Mouse (Mus musculus): ENCODE measurements around the gene Gpr146.
A peak's percentile ranks its signal among the peaks of the same experiment; 100 is the strongest.
"Not testable (repeated sequence)": the region's sequence is repeated elsewhere in the genome, so short reads cannot be mapped to it uniquely, and the experiment has no call there.

The Gpr146 gene

DNA sequence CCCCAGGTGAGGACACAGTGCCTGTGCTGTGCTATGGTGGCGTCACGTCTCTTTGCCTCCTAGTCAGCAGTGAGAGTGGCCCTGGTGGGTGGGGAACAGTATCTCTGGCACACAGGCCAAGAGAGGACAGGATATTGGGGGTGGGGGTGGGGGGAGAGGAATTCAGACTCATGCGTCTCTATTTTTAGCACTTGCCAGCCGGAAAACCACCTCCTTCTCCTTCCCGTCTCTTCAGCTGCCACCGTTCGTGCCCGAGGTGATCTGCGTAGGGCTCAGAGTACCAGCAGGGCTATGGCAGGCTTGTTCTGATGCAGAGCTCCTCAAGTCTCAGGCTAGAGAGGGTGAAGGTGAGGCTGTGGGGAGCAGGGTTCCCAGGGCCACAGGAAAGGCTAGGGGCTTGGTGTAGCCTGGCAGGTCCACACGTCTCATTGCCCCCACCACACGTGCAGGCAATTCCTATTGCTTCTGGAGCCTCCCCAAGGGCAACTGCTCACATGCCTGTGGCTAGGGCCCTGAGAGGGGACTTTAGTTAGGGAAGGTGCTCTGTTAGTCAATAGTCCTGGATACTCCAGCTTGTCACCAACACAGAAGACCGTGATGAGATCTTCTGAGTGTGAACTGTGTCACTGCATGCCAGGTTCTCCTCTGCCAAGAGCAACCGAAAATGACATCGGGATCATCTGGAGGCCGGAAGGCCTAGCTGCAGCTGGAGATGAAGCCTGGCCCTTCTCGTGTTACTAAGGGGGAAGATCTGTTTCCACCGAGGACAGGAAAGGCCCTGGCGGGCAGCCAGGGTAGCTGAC is at the start of gene Gpr146:
Gene Gpr146 (plus strand): TSS at position 230 of the 803 bp plus-strand sequence.
- DNase-seq = peak; percentile 59

DNA sequence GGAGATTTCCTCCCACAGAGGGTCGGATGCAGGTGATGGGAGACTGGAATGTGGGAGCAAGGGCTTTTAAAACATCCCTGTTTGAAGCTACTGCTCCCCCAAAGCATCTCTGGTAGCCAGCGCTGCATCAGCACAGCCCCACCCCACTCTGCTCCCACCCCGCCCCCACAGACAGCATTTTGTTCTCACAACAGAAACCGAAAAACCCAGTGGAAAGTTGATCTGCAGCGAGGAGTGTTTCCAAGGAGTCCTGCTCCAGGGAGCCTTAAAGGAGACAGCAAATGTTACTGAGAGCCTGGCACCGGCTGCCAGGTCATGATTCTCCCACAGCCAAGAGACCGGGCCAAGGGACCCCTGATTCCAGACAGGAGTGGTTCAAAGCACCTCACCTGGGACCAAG is 46.7 kb upstream of the Gpr146 start:
- no peak for DNase-seq

DNA sequence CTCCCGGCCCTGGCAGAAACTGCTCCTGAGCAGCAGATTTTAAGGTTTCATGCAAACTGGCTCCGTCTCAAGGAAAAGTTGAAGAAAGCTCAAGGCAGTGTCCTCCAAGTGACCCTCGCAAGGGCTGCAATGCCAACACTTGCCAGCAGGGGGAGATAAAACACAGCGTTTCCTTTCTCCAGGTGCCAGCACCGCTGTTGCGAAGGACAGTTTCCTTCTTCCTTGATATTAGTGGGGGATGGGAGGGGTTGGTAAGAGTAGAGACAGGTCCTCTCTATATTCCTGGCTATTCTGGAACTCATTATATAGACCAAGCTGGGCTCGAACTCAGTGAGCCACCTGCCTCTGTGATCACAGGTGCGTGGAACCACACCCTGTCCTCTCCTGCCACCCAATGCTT is 45.8 kb upstream of the Gpr146 start:
- DNase-seq = peak; percentile 72

DNA sequence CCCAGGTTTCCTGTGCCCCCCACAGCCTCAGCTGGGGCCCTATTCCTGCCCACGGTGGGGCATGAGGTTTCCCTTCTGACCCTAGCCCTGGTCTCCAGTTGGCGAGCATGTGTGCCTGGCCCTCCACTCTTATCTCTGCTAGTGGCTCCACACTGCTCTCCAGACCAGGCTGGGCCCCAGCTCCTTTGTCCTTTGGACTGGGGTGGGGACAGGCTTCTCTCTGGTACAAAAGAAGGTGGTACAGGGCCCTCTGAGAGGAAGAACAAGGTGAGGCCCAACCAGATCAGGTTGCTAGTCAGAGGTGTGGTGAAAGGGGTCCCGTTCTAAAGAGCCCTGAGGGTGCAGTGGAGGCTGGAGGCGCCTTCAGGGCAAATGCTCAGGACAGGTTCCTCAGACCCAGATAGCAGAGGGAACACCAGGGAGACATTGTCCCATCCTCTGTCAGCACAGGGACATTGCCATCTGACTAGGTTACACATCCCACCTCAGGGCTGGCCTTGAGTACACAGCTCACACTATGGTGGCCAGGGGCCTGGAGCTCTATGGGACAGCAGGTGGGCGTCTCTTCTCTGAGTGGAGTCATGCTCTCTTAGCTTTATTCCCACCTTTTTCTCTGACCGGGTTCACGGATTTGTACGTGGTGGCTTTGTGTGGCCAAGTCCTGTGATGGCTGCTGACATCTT is 44.8 kb upstream of the Gpr146 start:
- DNase-seq = no peak

DNA sequence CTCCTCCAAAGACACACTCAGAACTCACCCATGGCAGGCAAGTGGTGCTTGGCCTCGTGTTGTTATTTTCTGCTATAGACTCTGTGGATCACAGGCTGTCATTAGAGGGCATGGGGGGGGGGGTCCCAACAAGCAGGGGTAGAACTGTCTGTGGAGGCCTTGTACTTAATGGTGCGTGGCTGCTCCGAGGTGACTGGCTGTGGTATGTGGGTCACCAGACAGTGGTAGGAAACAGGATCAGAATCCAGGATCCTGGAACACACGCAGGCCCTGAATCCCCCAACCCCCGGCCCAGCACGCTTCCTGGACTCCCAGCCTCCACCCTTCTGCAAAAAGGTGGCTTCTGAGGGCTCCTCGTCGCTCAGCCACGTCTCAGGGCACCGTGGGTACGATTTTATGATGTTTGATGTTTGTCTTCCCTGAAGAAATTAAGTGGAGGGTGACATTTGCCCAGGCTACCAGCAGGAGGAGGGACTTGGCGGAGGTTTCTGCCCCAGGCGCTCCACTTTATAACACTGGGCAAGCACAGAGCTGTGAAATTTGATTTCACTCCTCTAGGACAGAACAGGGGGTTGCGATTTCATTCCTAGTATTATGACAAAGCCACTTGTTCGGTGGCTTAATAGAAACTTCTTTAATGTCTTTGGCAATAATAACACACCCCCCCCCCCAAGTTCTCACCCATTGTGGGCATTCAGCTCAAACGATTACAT is 44.0 kb upstream of the Gpr146 start:
- no peak for DNase-seq

DNA sequence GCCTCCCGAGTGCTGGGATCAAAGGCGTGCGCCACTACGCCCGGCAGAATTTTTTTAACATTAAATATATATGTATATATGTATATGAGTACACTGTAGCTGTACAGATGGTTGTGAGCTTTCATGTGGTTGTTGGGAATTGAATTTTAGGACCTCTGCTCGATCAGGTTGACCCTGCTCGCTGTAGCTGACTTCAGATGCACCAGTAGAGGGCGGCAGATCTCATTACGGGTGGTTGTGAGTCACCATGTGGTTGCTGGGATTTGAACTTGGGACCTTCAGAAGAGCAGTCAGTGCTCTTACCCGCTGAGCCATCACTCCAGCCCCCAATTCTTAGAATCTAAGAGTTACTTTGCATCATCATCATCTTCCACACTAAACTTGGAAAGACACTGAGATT is 43.1 kb upstream of the Gpr146 start:
- not testable (repeated sequence) for DNase-seq

DNA sequence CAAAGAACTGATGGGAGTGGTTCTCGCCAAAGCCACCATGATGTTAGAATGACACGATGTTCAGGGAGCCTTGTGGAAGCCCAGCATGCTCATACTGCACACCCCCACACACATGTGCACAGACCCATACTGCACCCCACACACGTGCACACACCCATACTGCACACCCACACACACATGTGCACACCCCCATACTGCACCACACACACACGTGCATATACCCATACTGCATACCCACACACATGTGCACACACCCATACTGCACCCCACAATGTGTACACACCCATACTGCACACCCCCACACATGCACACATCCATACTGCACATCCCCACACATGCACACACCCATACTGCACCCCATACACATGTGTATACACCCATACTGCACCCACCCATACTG is 41.9 kb upstream of the Gpr146 start:
- no peak for DNase-seq

DNA sequence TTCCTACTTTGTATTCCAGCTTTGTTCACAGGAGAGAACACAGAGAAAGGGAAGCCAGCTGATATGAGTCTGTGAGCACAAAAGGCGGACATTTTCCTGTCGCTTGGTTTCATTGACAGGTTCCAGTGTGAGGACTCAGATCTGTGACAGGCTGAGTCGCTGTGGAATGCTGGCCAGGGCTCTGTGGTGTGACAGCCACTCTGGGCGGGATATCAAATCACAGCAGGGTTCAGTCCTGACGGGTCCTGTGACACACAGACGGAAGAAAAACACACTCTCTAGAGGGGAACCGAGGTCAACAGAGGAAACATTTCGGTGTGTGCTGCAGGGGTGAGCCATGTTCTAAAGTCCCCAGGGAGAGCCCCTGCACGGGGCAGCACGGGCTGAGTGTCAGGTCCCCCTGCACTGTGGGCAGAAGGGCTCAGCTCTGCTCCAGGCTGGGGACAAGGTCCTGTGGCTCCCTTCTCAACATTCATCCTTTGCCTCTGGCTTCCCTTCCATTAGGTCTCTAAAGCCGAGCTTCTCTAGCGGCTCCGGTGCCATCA is 39.6 kb upstream of the Gpr146 start:
- no peak for DNase-seq

DNA sequence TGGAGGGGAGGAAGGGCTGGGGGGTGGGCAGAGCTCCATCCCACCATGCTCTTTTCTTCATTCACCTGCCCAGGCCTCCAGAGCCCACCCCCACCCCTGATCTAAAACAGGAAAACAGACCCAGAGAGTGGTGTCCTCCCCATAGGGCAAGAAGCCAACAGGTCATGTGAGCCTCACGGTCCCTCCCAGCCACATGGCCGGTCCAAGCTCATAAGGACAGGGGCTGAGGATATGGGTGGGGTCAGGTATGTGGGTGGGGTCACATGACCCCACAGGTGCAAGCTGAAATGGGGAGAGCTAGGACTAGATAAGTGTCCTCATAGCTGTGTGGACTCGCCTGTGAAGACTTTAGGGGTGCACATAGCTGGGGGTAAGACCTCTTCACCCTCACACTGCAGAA is 39.1 kb upstream of the Gpr146 start:
- DNase-seq = no peak

DNA sequence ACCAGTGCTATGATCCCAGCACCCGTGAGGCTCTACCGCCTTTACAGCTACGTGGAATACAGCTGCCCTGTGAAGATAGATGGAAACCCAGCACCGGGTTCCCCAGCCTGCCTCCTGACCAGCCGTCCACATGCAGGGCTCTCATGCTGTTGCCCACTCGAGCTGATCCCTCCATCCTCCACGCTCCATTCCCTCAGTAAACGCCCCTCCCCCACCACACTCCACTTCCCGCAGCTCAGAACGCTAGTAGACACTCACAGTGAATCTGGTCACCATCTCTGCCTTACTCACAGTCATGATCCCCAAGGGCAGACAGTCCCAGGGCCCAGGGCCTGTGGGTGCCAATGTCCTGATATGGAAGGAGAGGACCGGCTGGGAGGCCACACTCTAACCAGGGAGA is 38.6 kb upstream of the Gpr146 start:
- DNase-seq = no peak

DNA sequence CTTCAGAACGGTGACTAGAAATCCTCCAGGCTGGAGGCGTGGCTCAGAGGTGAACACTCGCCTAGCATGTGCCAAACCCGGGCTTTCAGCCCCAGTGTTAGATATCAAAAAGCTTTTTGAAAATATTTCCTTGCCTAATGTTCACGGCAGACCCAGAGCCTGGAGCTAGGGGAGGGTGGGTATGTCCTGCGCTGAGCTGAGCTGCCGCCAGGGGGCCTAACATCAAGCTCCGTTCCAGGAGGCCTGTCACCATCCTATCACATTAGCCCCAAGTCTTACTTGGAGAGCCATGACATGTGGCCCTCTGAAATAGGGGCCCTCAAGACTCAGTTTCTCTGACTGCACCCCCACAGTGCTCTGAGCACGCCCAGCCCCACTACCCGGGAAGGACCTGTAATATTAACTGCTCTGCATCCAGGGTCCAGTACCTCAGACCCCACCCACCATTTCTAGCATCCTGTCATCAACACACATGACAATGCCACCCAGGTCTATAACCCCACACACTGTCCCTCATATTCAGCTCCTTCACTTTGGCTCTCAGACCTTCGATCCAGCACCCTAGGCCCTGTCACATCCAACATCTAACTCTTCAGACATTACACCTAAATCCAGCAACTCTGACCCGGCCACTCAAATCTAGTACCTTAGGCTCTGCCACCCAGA is 33.3 kb upstream of the Gpr146 start:
- peak; percentile 77 for DNase-seq

DNA sequence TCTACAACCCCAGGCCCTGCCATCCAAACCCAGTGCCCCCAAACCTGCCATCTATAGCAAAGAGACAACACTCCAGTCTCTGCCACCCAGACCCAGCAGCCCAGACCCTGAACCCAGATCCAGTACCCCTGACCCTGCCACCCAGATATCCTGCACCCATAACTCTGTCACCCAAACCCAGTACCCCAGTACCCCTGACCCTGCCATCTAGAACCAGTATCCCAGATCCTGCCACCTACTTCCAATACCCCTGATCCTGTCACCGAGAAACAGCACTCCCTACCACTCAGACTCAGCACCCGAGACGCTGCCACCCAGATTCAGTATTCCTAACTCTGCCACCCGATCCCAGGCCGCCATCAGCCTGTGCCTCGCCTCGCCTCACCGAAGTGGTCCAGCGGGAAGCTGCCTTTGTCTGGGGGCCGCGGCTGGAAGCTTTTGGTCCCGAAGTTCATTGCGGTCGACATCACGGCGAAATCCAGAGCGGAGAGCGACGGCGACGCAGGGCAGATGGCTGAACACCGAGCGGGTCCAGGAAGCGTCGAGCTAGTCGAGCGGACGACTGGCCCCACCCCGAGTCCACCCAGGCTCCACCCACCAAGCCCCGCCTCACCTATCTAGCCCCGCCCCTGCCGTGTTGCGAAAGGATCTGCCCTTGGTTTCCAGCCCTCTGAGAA is 32.7 kb upstream of the Gpr146 start:
- DNase-seq = peak; percentile 95

DNA sequence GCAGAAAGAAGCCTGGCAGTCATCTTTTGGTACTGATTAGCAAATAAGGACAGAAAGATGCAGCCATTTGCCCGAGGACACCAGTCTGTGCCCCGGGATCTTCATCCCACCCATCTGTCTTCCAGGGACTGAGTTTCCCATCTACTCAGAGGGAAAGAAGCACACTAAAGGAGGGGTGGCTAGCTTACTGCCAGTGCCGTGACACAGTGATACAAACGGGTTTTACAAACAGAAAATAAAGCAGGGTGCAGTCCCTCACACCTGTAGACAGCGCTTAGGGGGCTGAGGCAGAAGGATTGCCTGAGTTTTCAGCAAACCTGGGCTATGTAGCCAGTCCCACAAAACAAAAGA is 32.2 kb upstream of the Gpr146 start:
- DNase-seq = no peak

DNA sequence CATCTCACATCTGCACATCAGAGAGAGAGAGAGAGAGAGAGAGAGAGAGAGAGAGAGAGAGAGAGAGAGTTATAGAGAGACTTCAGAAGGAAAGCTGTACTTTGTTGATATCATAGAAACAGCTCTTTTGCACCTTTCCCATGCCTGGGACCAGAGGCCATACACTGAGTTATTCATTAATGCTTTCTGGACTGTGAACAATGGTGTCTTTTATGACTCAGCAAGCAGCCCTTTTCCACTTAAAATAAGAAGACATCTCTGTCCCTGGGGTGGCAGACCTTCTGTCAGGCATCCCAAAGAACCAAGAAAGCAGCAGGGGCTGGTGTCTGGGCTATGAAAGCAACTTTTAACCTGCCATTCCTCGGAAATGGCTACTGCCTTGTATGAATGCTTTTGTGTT is 30.3 kb upstream of the Gpr146 start:
- DNase-seq = no peak

DNA sequence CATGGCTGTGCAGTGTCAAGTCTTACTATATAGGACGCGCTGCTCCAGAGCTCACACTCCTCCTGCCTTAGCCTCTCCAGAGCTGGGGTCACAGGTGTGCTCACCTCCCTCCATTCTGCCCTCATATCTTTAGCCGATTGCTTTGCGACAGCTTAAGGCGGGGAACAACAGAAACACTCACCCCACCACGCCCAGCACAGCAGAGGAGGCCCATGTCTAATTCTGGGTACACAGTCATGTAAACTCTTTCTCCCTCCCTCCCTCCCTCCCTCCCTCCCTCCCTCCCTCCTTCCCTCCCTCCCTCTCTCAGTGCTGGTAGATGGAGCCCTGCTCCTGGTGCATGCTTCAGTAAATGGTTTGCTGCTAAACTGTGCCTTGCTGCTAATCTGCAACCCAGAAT is 27.8 kb upstream of the Gpr146 start:
- DNase-seq = no peak

DNA sequence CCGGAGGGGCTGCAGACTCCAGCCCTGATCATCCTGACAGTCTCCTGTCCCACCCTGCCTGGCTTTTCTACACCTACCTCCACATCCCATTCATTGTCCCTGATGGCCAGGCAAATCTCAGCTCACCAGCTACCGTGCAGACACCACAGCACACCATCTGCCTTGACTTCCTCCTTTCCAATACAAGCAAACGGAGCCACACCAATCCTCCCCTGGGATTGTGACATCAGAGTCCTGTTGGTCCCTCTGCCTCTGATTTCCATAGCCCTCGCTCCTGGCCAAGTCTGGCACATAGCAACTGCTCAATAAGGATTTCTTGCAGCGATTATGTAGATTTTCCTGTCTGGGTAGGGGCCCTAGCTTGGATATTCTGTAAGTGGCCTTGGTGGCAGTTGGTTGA is 26.4 kb upstream of the Gpr146 start, which contains the start of gene Cox19:
Gene Cox19 (minus strand): TSS at position 285 of the 400 bp plus-strand sequence.
- DNase-seq = no peak

DNA sequence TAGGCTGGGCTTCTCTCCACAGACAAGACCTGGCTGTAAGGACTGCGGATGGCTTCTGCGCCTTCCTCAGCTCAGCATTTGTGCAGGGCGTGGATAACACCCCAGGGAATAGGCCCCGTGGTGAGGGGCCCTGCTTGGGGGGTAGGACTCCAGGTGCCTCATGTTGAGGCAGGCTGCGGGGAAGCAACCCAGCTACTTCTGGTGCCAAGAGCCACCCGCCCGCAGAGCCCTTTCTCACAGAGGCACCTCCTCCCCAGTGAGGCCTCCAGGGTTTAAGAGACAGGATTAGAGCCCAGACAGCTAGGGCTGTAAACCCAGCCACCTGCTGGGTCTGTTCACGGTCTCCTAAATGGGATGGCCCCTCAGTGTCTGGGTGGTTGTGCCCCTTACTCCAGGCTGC is 25.9 kb upstream of the Gpr146 start:
- DNase-seq = no peak

DNA sequence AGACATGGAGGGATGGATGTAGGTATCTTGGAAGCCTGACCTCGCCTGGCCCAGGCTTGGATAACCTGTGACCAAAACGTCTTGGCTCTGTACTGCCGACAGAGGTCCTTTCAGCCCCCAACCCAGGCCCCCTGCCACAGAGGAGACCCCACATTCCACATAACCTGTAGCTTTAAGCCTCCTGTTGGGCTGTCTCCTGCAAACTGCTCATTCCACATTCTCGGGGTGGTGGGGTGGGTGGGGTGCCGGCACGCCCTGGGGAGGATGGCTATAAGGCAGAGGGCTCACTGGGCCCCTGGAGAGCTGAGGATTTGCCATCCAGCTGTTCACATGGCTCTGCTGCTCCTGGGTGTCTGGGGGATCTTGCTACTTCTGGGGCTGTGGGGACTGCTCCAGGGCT is 25.2 kb upstream of the Gpr146 start, which contains the start of gene Cyp2w1:
Gene Cyp2w1 (plus strand): TSS at position 301 of the 400 bp plus-strand sequence.
- DNase-seq = no peak

DNA sequence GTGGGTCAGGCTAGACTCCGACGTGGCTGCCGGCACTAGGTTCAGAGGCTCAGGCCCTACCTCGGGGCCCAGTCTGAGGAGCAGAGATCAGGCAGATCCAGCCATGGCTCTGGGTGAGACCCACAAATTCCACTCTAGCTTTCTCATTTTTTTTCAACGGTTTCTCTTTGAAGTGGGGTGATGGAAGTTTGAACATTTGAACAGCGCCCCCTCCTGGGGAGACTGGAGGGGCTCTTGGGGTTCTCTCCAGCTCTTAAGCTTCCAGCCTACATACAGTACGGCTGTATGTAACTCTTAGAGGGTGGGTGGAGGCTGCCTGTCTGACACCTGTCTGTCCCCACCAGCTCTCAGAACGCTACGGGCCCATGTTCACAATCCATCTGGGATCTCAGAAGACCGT is 24.0 kb upstream of the Gpr146 start:
- DNase-seq = peak; percentile 67

DNA sequence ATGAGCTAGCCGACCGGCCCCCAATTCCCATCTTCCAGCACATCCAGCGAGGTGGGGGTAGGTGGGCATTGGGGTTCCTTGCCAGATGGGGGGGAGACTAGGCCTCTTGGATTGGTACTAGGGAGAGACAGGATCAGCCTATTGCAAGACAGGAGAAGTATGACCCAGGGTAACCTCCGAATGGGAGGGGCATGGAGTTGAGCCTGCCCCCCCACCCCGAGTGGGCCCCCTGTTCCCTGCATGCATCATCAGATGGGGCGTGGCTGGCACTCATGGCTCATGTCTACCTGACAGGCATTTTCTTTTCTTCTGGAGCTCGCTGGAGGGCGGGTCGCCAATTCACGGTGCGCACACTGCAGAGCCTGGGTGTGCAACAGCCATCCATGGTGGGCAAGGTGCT is 23.6 kb upstream of the Gpr146 start:
- DNase-seq = no peak

DNA sequence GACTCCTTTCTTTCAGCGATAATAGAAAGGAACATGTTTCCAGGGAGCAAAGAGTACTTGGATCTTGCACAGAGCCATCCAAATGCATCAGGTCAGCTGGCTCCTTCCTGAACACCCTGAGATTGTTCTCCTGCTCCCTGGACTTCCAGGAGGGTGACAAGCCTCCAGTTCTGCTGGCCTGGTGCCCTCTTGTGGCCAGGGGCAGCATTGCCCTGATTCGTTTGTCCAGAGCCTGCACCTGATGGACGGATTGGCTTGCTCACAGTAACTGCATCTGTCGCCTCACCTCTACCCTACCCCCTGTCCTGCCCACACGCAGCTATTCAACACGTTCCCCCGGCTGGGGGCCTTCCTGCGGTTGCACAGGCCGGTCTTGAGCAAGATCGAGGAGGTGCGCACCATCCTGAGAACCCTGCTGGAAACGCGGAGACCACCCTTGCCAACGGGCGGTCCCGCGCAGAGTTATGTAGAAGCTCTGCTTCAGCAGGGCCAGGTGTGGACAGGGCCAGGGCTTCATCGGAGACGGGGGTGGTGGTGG is 22.2 kb upstream of the Gpr146 start:
- peak; percentile 72 for DNase-seq

DNA sequence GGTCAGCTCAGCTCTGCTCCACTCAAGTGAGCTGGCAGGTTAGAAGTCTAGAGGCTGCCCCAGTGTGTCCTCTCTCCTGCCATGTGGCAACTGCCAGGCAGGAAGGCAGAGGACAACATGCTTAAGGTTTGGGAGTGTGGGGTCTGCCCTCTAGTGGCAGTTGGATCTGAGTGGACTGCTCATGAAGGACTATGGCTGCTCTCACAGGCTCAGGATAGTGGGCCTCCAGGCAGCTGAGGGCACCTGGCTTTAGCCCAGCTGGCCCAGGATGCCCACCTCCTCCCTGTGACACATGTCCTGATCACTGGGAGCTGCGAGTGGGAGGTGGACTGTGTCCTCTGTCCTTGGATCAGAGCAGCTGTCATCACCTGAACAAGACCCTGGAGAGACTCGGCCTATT is 18.8 kb upstream of the Gpr146 start:
- DNase-seq = peak; percentile 48

Measured in thymus, postnatal 25 days (tissue).